Mouse (Mus musculus) ES-E14 (cell line): ENCODE measurements around the gene Calhm4. TPM values are rescaled to one million over a fixed set of nuclear protein-coding genes. Genes with fewer than 3 reads are reported as not detected.

Source experiments
- DNase-seq: peaks from one replicate; pipeline ENCODE4 v3.0.0-alpha.2; 2013; ENCODE audit warnings: low read depth, low spot score
- H3K27ac ChIP-seq: 2 replicates; pipeline ENCODE4 v1.5.1; 2012; ENCODE audit warnings: low read depth, mild to moderate bottlenecking, low read length, moderate library complexity, mixed read lengths; ENCODE audit not compliant: poor library complexity, insufficient read depth, severe bottlenecking
- H3K36me3 ChIP-seq: 2 replicates; pipeline ENCODE4 v1.6.1; 2012; ENCODE audit warnings: mild to moderate bottlenecking, low read length, moderate library complexity, mixed read lengths; ENCODE audit not compliant: control insufficient read depth, poor library complexity, insufficient read depth, severe bottlenecking
- H3K4me1 ChIP-seq, 2 experiments: fragments of 150-350 bp in 1 of 2; sonication (generic) in 1 of 2; 2 replicates each; pipeline ENCODE4 v1.6.1; 2012; ENCODE audit warnings: low read length in 2 of 2, mild to moderate bottlenecking in 1 of 2, mixed read lengths in 1 of 2; ENCODE audit not compliant: control insufficient read depth in 2 of 2, insufficient read depth in 2 of 2, poor library complexity in 1 of 2
- H3K4me3 ChIP-seq, 2 experiments: fragments of 150-350 bp in 1 of 2; sonication (generic) in 1 of 2; 2 replicates each; pipeline ENCODE4 v1.5.1; 2012; ENCODE audit warnings: low read length in 2 of 2, low read depth in 1 of 2, mild to moderate bottlenecking in 1 of 2, mixed read lengths in 1 of 2; ENCODE audit not compliant: insufficient read depth in 1 of 2, poor library complexity in 1 of 2, severe bottlenecking in 1 of 2
- H3K9ac ChIP-seq: 2 replicates; pipeline ENCODE4 v1.6.1; 2012; ENCODE audit warnings: low read depth, mild to moderate bottlenecking, low read length, mixed read lengths; ENCODE audit not compliant: poor library complexity, insufficient read depth, severe bottlenecking
- H3K9me3 ChIP-seq: fragments of 150-350 bp; sonication (generic); 2 replicates; pipeline ENCODE4 v1.6.1; 2012; ENCODE audit warnings: low read depth, mild to moderate bottlenecking, low read length; ENCODE audit not compliant: control insufficient read depth, insufficient read depth
- CHD2 ChIP-seq: IDR thresholded peaks from 2 replicates; pipeline ENCODE4 v1.6.1; 2014; ENCODE audit warnings: mild to moderate bottlenecking, low read depth, low read length, inconsistent platforms
- HCFC1 ChIP-seq: IDR thresholded peaks from 2 replicates; pipeline ENCODE4 v1.6.1; 2012; ENCODE audit warnings: low read length, inconsistent platforms, borderline replicate concordance; ENCODE audit not compliant: insufficient read depth
- MAFK ChIP-seq: IDR thresholded peaks from 2 replicates; pipeline ENCODE4 v1.6.1; 2014; ENCODE audit warnings: mild to moderate bottlenecking, low read depth, low read length, inconsistent platforms; ENCODE audit not compliant: insufficient read depth
- ZC3H11A ChIP-seq: IDR thresholded peaks from 2 replicates; pipeline ENCODE4 v1.6.1; 2012; ENCODE audit warnings: low read depth, mild to moderate bottlenecking, inconsistent platforms, low read length, borderline replicate concordance
- ZNF384 ChIP-seq: IDR thresholded peaks from 2 replicates; pipeline ENCODE4 v1.6.1; 2012; ENCODE audit warnings: low read depth, low read length, inconsistent platforms
- in situ Hi-C, 2 experiments: fragments of 600-800 bp; cut with MboI; formaldehyde crosslinking; loops; one replicate each; pipeline ENCODE4 v1.15.1; 2025; ENCODE audit warnings: low sequenced_read_pairs in 2 of 2, inconsistent platforms in 1 of 2; ENCODE audit not compliant: unreplicated experiment in 2 of 2
- total RNA-seq: library from RNA; depleted of rRNA; stranded (reverse); fragments of 300-350 nt; gene quantifications from 2 replicates; pipeline ENCODE4 v1.2.3, GENCODE M21; 2012

Gene Calhm4
- total RNA-seq, 1 experiment = 0.04 TPM

GRCm38 (mm10) chr10:34086514-34086913 lies 42.4 kb upstream of the Calhm4 start:
- TF ChIP-seq HCFC1 (no peak), ZC3H11A (no peak), MAFK (no peak), CHD2 (no peak)
- Histone ChIP-seq H3K9me3 (no peaks in the 10 kb centered on the region), H3K9ac (no peak overlapping the region), H3K27ac (no peak overlapping the region), H3K4me1 (no peaks in the 10 kb centered on the region), H3K36me3 (no peaks in the 10 kb centered on the region), H3K4me3 (no peak overlapping the region)
- in situ Hi-C loops = no loop called here
- no peak for DNase-seq

GRCm38 (mm10) chr10:34074522-34075200 lies 30.6 kb upstream of the Calhm4 start:
- no peaks in the 10 kb centered on the region for H3K9me3 ChIP-seq
- H3K9ac ChIP-seq = no peak overlapping the region
- no peaks in the 10 kb centered on the region for H3K36me3 ChIP-seq
- DNase-seq = no peak
- H3K4me1 ChIP-seq = no peaks in the 10 kb centered on the region
- in situ Hi-C loops = no loop called here
- H3K27ac ChIP-seq = no peak overlapping the region
- no peak overlapping the region for H3K4me3 ChIP-seq
- no peak for TF ChIP-seq CHD2
- no peak for TF ChIP-seq MAFK
- TF ChIP-seq HCFC1 = no peak
- TF ChIP-seq ZC3H11A = no peak
- no peak for TF ChIP-seq ZNF384

- no peak overlapping the region for H3K9ac ChIP-seq
- H3K27ac ChIP-seq = no peak overlapping the region
- no peaks in the 10 kb centered on the region for H3K36me3 ChIP-seq
- TF ChIP-seq MAFK (no peak), HCFC1 (no peak)
- no peak overlapping the region for H3K4me3 ChIP-seq
- no peaks in the 10 kb centered on the region for H3K4me1 ChIP-seq
- no peaks in the 10 kb centered on the region for H3K9me3 ChIP-seq
- DNase-seq = no peak
- in situ Hi-C loops = no loop called here
These were observed 27.5 kb upstream of the Calhm4 start for GRCm38 (mm10) chr10:34071650-34072049.

DNA sequence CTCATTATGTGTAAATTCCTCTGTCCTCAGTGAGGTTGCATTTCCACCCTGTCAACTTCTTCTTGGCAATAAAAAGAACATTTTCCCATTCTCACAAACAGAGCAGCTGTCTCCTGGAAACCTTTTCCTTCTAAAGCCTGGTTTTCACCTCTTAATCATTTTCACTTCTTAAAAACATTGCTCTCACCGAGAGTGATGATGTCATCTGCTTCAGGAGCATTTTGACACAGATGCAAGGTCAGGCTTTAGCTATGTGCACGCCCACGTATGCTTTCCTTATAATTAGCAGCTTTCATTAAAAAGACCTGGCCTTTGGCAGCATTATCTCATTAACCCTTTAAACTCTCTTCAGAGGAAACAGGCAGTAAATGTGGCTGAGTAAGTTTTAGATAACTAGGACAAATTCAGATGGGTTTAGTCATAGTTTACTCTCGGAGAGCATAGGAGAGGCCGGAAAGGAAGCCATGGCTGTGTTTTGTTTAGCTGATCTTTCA lies 26.9 kb upstream of the Calhm4 start:
- Histone ChIP-seq H3K27ac (no peak overlapping the region), H3K36me3 (no peaks in the 10 kb centered on the region), H3K4me1 (no peaks in the 10 kb centered on the region), H3K9me3 (no peaks in the 10 kb centered on the region), H3K9ac (no peak overlapping the region), H3K4me3 (no peak overlapping the region)
- TF ChIP-seq CHD2 (no peak), MAFK (no peak), ZNF384 (no peak), ZC3H11A (no peak), HCFC1 (no peak)
- in situ Hi-C loops = no loop called here
- no peak for DNase-seq

- DNase-seq = no peak
These were observed 25.5 kb upstream of the Calhm4 start for GRCm38 (mm10) chr10:34069606-34070005.

More at GRCm38 (mm10) chr10:34069606-34070005, 25.5 kb upstream of the Calhm4 start:
- no peaks in the 10 kb centered on the region for H3K36me3 ChIP-seq
- no peaks in the 10 kb centered on the region for H3K4me1 ChIP-seq
- no peaks in the 10 kb centered on the region for H3K9me3 ChIP-seq
- no peak for TF ChIP-seq ZC3H11A
- no peak for TF ChIP-seq CHD2
- no peak for TF ChIP-seq ZNF384
- no peak for TF ChIP-seq HCFC1
- no peak for TF ChIP-seq MAFK
- H3K9ac ChIP-seq = no peak overlapping the region
- H3K4me3 ChIP-seq = no peak overlapping the region
- in situ Hi-C loops = no loop called here
- H3K27ac ChIP-seq = no peak overlapping the region
